Mouse (Mus musculus): Measurements from ENCODE around the gene Fut8.

- TF ChIP-seq GATA1 (IDR thresholded peaks at IDR 0.05; ENCODE audit: low read length) = no peak
- no peak for TF ChIP-seq TAL1 (IDR thresholded peaks at IDR 0.05; ENCODE audit: low read length)
Observed at GRCm38 (mm10) chr12:77305502-77305901, 67.6 kb downstream of the Fut8 start.

All from erythroblast, embryonic 14.5 days (primary cell).